Mouse (Mus musculus): Measurements from ENCODE around the gene Fbp1.
A peak's percentile ranks its signal among the peaks of the same experiment; 100 is the strongest.
"Not testable (repeated sequence)": the region's sequence is repeated elsewhere in the genome, so short reads cannot be mapped to it uniquely, and the experiment has no call there.

Fbp1 gene

DNA sequence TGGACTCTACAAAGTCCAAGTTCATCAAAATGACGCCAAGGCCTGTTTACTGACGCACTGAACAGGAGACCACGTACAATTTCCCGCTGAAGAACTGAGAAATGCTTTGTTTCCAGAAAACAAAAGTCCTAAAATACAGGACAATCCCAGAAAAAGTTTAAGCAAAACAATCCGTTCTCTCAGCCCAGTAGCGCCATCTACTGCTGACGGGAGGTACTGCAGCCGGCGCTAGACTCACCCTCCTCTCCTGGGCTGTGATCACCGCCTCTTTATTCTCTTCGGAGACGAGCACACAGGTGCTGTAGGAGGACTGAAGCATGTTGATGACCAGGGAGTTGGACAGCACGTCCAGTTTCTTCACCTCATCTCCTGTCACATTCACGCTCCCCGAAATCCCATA, 33.4 kb downstream of the Fbp1 start:
- peak; percentile 64 to 79 for DNase-seq (ENCODE audit: low spot score in 2 of 2)

DNA sequence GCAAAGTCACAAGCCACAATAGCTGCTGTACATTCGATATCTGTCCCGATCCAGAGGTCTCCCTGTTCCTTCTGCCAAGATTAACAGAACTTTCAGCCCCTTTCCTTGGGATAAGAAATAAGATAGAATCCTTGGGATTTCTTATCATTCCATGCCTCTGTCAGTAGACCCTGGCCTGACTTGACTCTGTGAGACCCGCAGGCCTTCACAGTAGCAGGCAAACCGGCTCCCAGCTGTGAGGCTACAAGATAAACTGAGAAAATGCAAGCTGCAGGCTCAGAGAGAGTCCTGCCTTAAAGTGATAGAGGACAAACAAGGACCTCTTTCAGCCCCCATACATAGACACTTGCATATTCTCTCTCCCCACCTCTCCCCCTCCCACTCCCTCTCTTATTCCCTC, 54.7 kb downstream of the Fbp1 start:
- no peak for DNase-seq (ENCODE audit: low spot score in 2 of 2)

DNA sequence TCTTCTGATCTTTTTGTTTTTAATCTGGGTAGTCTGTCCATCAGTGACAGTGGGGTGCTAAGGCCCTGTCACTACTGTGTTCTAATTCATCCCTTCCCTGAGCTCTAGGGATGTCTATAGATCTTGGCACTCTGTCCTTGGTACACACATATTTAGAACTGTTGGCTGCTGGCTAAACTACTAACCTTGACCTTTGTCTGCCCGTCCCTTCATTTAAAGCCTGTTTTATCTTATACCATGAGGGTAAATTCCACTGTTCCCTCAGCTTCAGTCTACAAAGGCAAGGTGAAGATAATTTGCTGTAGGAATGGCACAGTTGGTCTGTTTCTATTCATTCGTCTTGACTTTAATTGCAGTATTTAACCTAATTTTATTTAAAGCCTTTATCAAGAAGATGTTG, 55.8 kb downstream of the Fbp1 start:
- no peak for DNase-seq (ENCODE audit: low spot score in 2 of 2)

DNA sequence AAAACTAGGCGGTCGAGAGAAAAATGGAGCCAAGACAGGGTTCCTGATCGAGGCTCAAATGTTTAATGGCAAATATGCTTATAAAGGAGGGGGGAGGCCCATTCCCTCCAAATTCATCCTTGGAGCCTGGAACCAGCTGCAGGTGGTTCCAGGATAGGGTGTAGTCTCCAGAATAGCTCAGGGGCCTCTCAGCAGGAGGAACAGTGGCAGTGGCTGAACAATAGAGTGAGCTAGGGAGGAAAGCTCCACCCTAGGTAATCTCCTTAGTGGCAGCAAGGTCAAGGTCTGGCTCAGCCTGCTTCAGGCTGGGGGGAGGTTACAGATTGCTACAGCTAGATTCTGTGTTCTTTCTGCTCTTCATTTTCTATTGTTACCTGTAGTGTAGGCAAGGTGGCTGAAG, 72.4 kb downstream of the Fbp1 start:
- not testable (repeated sequence) for DNase-seq (ENCODE audit: low spot score in 2 of 2)

Data from spleen, postnatal 10 days (tissue).